Comparison of ENCODE assay signal across 22 mouse cellular contexts in genomic region chr1:120449662-120450061, GRCm38 (mm10). TPM values are rescaled to one million over a fixed set of nuclear protein-coding genes. Genes with fewer than 3 reads are reported as not detected.
DNase-seq lines count a peak whose midpoint lies in the region; ATAC-seq lines count a peak whose summit lies in the region.
"Had no signal": no experiment of that assay in that cellular context is flagged by ENCODE, and none has a peak within 500 bp of the region (broad histone marks: within the 10 kb centered on the region; RNA-seq: fewer than 3 reads in every experiment).

No protein-coding gene starts in this region.

- peak; percentile 4 for DNase-seq in layer of hippocampus, adult 11-12 months (ENCODE audit: low spot score)
- no peak for DNase-seq in layer of hippocampus, postnatal 36 days
- peak; percentile 7 for DNase-seq in lung, postnatal 25 days (ENCODE audit: low spot score)
- DNase-seq in lung, adult 18-20 months: no peak
- DNase-seq in brain, adult 2 months (ENCODE audit: low read depth, low spot score): peak; percentile 39
- no peak for DNase-seq in gastrocnemius, postnatal 25 days
- DNase-seq: adrenal gland, adult 2 months; cerebellum, adult 18-20 months; cerebellum, postnatal 25 days; embryo, embryonic 11 days; gastrocnemius, adult 2 months; kidney, postnatal 4 days; liver, embryonic 13.5 days; lung, postnatal 14 days; thymus, postnatal 14 days had no signal

- ATAC-seq in megakaryocyte progenitor cell, adult 5-6 weeks (replicated peaks; ENCODE audit: poor library complexity): peak; percentile 94
- ATAC-seq: hindbrain, postnatal 0 days; intestine, postnatal 0 days had no signal

RNA-seq across cellular contexts. Expression of gene Marco, which starts 55.2 kb away (rescaled TPM):
- total RNA-seq in layer of hippocampus, postnatal 36 days (2021): not detected
- total RNA-seq in megakaryocyte progenitor cell, adult 5-6 weeks (2015): not detected in 2 replicates
- not detected in 2 replicates for total RNA-seq in megakaryocyte progenitor cell, adult 5-6 weeks (2017)
- under 1 TPM in 1 of 2 experiments, not detected in 1; 0.13 TPM for total RNA-seq in gastrocnemius, postnatal 25 days (2021)
- total RNA-seq: adrenal gland, adult 2 months; gastrocnemius, adult 2 months; hindbrain, postnatal 0 days; layer of hippocampus, postnatal 14 days; left cerebral cortex, postnatal 14 days; MEL; neutrophil, adult 5-6 weeks had no signal

Comparison
In these comparisons a context has a peak if more than half of its experiments do, and no peak if none do; other contexts are left out.
1. DNase-seq: peak in layer of hippocampus, adult 11-12 months (single experiment), lung, postnatal 25 days (single experiment) and brain, adult 2 months (single experiment); none in layer of hippocampus, postnatal 36 days (0 of 2), lung, adult 18-20 months (0 of 2) and gastrocnemius, postnatal 25 days (single experiment).